Mouse (Mus musculus): ENCODE results near the gene Erf.

GRCm38 (mm10) chr7:25249314-25250140 lies 1.0 kb downstream of the Erf start:
- TF ChIP-seq POLR2A (IDR thresholded peaks at IDR 0.05; ENCODE audit: extremely low read depth, insufficient read depth, low read length), result peak; percentile 34; the same call in 1 of the 2 replicates
- no peak for TF ChIP-seq CTCF (IDR thresholded peaks at IDR 0.05; ENCODE audit: low read depth, low read length)

Measured in liver, adult 2 months (tissue).